Mouse (Mus musculus) kidney, postnatal 4 days (tissue): ENCODE results near the gene Tmeff1.

Experiments
- DNase-seq, 2 experiments: peaks; one replicate each; pipeline ENCODE4 v3.0.0; 2021; ENCODE audit warnings: mixed read lengths in 2 of 2

The Tmeff1 gene

GRCm38 (mm10) chr4:48624961-48625360 is 40.0 kb downstream of the Tmeff1 start:
- no peak for DNase-seq

DNA sequence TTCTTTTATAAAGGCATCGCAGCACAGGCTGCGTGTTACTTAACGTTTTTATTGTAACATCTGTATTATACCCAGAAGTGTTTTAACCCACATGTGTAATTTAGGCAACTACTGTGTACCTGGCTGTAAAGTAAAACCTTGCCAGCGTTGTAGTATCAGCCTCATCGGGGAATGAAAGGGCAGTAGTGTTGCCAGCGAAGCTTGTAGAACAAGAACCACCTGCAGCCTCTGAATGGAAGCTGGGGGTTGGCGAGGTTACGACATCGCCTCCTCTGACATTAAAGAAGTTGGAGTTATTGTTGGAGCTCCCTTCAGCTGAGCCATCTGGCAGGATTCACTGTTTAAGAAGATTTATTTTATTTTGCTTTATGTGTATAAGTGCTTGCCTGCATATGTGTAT is 40.9 kb downstream of the Tmeff1 start:
- no peak for DNase-seq

- no peak for DNase-seq
Measured at GRCm38 (mm10) chr4:48629445-48629844, 44.5 kb downstream of the Tmeff1 start.

DNA sequence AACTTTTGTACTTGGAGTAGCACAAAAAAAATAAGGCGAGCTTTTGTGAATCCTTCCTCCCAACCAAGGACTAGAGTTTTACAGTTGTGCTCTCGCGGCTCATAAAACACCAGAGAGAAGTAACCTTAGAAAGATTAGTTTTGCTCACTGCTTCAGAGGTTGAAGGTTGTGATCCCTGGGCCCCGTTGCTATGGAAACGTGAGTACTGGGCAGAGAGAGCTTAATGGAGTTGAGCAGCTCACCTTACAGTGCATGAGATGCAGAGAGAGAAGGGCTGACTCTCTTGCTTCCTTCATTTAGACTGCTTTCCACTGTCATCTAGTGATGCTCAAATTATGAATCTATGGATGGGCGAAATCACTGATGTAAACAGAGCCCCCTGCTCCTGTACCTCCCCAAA is 48.6 kb downstream of the Tmeff1 start:
- peak; percentile 39 to 52 for DNase-seq

DNA sequence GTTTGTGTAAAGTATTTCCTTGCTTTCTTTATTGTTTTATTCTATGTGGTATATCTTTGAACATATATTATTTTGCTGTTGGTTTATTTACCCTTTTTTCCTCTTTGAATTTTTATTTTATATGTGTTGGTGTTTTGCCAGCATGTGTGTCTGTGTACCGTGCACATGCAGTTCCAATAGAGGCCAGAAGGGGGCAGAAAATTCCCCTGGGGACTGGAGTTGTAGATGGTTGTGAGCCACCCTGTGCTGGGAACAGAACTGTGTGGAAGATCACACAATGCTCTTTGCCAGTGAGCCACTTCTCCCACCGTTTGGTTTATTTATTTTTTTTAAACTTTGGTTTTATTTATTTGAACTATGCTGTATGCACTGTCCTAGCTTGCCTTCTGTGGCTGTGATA is 49.1 kb downstream of the Tmeff1 start:
- peak; percentile 26 to 42 for DNase-seq

DNA sequence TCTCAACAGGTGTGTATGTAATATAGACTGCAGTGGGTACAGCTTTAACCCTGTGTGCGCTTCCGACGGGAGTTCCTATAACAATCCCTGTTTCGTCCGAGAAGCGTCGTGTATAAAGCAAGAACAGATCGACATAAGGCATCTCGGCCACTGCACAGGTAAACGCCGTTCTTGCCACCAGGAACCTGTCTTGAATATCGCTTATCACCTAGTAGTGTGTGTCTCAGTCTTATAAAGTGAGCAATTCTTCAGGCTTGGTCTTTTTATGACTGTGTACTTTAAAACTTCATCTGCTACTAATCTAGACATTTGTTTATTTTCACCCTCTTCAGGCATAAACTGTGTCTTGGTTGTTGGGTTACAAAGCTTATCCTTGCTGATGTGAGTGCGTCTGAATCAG is 51.9 kb downstream of the Tmeff1 start:
- DNase-seq, result no peak

GRCm38 (mm10) chr4:48638132-48638531 is 53.2 kb downstream of the Tmeff1 start:
- DNase-seq, result no peak

DNA sequence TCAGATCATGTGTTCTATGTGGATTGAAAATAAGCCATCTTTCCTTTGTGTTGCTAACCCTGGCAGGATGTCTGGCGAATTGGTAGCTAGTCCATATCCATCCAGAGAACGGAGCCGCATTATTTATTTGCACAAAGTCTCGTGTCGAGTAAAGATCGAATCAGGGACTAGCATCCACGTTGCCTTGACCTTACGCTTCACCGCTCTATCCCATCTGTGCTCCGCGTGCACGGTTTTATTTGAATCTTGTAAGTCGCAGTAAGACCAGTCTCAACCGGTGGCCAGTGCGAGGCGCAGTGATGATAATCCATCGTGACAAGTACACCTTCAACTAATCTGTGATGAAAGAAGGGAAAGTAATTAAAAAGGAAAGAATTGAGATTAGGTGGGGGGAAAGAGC is 54.5 kb downstream of the Tmeff1 start:
- DNase-seq, result no peak

DNA sequence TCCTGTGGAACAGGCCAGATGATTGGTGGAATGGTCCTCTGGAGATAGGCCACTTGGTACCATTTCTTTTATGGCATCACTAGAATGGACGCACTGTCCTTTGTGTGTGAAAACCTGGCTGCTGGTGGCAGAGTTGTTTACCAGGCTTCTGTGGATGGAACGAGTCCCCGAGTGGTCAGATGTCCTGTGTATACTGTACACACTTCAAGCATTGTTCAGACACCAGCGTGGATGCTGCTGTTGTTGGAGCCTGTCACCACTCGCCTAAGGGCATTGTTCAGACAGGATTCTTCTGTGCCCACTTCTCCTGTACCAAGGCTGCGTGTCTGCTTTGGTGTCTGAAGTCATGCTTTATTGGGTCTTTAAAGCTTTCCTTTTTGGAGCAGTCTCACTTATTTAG is 58.8 kb downstream of the Tmeff1 start:
- DNase-seq, result no peak

DNA sequence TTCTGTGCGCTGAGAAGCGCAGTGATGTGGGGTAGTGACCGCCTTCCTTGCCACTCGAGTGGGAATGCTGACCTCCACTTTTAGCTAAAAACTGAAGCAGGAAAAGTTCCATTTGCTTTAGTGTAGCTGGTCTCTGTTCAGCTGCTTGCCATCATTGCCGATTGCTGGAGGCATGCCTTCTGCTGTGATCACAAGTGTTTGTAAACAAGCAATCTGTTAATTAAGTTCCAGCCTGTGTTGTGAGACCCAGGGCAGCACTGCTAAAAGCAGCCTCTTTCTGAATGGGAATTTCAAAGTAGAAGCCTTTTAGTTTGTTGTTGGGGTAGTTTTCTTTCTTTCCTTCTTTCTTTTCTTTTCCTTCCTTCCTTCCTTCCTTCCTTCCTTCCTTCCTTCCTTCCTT is 61.2 kb downstream of the Tmeff1 start:
- no peak for DNase-seq

GRCm38 (mm10) chr4:48650617-48651360 is 65.8 kb downstream of the Tmeff1 start:
- DNase-seq, result no peak

GRCm38 (mm10) chr4:48654118-48654517 is 69.1 kb downstream of the Tmeff1 start:
- DNase-seq, result no peak

- no peak for DNase-seq
Measured at GRCm38 (mm10) chr4:48656530-48656929, 71.6 kb downstream of the Tmeff1 start.

DNA sequence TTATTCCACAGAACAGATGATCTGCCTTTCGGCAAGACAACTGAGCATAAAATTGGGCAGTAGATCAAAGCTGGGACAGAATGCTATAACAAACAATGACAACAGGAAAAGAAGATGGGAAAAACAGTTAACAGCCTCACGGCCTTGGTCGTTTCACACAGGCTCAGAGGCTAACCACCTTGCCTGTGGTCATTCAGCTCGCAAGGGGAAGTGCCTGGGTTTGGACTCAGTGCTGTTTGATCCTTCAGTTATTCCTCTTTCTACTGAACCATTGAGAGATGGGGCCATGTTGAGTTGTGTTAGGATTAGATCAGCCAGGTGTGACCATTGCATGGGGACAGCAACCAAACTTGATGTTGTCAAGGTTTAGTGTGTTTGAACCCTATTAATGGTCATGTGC is 75.2 kb downstream of the Tmeff1 start:
- DNase-seq, result no peak

DNA sequence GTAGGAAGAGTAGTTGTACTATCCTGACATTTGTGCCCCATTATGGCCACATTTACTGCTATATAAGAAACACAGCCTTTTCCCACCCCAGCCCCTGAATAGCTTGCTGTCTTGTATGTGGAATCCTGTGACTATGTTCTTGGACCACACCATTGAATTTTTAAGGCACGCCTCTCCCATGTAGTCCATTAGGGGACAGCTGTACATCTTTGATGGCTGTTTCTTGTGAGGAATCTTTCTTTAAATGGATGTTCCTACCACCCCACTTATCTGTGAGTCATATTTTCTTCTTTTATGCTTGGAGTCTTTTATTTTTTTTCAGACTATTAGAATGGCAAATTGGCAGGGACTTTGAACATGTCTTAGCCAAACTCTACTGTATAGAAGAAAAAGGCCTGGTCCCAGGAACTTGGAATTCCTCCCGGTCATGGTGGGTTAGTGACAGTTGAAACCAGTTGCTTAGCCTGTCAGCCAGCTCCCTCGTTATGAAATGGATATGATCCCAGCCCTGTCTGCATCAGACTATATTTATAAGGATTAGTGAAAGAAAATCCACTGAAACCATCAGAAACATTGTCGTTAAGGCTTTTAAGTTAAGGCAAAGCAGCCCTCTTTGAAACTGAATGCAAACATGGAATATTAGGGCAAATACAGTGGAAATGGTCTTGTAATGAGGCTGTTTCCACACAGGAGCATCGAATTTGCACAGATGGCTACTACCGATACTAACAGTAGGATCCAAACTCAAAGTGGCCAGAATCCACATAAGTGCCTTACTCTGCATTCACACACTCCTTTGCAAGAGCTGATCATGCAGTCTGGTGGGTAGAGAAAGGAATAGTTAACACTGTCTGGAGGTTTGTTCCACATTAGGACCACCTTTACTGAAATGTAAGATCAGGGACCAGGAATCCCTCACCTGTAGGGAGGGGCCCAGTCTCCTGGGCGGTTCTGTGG is 75.9 kb downstream of the Tmeff1 start:
- DNase-seq, result no peak

DNA sequence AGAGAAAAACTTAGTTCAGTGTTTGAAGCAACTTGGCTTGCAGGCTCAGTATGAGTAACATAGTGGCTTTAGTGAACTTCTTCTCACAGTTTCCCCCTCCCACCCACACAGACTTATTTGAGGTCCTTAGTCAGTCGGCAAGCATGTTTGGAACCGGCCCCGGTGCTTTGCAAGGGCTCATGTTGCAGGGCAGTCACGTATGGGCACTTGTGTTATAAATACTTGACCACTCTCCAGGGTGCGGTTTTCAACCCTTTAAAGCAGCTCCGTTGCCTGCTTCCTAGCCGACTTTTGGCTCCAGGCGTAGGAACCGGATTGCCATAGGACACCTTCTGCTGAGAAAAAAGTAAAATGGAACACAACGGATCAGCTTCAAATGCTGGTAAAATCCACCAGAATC is 78.3 kb downstream of the Tmeff1 start, which contains the start of gene Cavin4:
Gene Cavin4 (plus strand): TSS at position 244 of the 400 bp plus-strand sequence.
- DNase-seq, result no peak

DNA sequence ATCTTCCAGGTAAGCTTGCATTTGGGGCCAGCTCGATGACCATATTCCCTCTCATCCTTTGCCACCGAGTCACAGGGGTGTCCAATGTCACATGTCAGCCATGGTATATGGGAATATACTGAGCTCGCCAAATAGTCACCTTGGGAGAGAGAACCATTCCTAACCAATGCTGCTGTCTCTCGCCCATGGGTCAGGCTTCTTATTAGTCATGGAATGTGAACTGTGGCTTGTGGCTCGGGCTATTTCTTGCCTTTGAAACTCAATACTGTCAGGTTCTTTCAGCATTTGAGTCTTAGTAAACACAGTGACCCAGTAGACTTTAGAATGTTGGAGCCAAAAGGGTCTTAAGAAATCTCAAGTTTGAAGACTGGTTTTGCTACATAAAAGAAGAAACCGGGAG is 79.0 kb downstream of the Tmeff1 start:
- no peak for DNase-seq

DNA sequence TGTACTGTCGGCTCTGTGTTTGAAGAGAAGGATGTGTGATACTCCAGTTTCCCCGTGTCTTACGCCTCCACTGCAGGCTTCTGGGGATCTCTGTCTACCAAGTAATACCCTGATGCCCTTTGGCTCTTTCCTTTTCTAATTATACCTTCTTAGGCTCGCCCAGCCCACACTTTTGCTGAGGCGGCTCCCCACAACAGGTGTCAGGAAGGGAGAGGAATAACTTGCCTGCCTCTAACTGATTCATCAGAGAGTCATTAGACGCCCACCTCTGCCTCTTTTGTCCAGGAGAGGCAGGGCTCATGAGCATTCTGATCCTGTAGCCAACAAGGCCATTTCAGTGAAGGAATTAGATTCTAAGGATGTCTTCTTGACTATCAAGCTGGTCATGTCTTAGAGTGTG is 82.3 kb downstream of the Tmeff1 start:
- DNase-seq, result no peak

GRCm38 (mm10) chr4:48672915-48673314 is 87.9 kb downstream of the Tmeff1 start:
- no peak for DNase-seq

- no peak for DNase-seq
Measured at GRCm38 (mm10) chr4:48674412-48674811, 89.4 kb downstream of the Tmeff1 start.

DNA sequence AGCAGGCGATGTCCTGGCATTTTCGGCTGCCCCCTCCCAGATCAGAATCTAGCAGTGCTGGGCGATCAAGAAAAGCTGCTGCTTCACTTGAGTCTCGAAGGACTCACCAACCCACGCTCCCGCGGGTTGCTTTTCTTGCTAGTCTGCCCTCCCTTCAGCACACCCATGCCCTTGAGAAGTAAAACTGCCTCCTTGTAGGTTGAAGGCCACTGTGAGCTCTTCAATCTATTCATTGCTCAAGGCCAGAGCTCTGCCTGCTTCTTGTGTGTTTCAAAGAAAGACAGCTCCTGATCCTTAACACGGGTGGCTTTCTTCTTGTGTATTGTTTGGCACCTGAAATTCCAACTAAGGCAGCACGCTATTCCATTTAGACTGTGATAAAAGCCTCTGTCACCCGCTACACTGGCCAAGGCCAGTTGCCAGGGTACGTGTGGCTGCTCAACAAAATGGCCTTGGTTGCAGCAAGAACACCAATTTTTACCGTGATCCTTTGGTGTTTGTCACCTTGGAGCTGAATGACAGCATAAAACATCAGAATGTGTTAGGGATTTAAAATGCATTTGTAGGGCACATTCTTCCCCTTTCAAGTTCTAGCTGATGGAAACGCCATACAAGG is 91.7 kb downstream of the Tmeff1 start:
- no peak for DNase-seq

DNA sequence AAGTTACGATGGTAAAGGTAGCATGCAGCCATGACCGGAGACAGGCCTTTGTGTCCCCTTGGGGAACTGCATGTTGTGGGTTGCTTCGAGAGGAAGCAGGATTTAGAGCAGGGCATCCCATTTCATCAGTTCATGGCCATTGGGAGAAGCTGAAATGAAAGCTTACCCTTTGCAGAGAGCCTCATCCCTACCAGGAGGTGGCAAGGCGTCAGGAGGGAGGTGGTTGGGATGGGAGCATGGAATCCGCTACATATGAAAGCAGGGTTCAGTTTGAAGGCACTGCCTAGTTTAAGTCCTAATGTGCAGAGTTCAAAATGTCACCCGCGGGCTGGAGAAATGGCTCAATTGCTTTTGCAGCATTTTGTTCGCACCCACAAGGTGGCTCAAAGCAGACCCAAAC is 92.3 kb downstream of the Tmeff1 start:
- DNase-seq, result no peak

DNA sequence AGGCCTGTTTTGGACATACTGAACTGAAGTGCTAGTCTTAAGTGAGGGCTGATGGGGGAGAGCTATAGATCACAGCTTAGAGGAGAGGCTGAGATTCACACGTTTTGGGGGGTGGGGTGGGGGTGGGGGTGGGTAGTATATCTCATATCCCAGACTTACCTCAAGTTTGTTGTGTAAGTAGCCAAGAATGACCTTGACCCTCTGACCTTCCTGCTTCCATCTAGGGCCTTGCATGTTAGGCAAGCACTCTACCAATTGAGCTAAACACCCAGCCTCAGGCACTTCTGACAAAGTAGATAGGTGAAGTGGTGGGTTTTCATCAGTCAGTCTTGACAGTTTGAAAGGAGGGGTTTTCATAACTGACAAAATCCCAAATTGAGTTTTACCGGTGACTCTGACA is 92.8 kb downstream of the Tmeff1 start:
- no peak for DNase-seq

GRCm38 (mm10) chr4:48678793-48679192 is 93.8 kb downstream of the Tmeff1 start:
- DNase-seq, result no peak
